Mouse (Mus musculus): ENCODE results near the gene Rbms3.

- TF ChIP-seq POLR2A (IDR thresholded peaks at IDR 0.05; ENCODE audit: borderline replicate concordance, extremely low read depth, insufficient read depth, insufficient read length, poor library complexity, severe bottlenecking) (no peak), CTCF (IDR thresholded peaks at IDR 0.05; ENCODE audit: borderline replicate concordance, extremely low read depth, insufficient read depth, insufficient read length) (no peak)
Measured at GRCm38 (mm10) chr9:117243365-117243764, 386.3 kb downstream of the Rbms3 start.

Data from brain, embryonic 14.5 days (tissue).